Mouse (Mus musculus): ENCODE data around the gene Stat4. TPM values are rescaled to one million over a fixed set of nuclear protein-coding genes. Genes with fewer than 3 reads are reported as not detected.

The Stat4 gene
- polyA plus RNA-seq (2012; rRNA removed), result 0.72 and 1.0 TPM in 2 replicates

GRCm38 (mm10) chr1:51986848-51987247, at the start of gene Stat4:
Gene Stat4 (plus strand): TSS chr1:51987148.

GRCm38 (mm10) chr1:52118860-52119591, 132.1 kb downstream of the Stat4 start, which contains the start of gene Stat1:
Gene Stat1 (plus strand): TSS chr1:52119440.

Other genes with a start within 250 kb of the Stat4 start
- gene Myo1b, start 71.1 kb upstream of the Stat4 start, polyA plus RNA-seq (2012; rRNA removed), result 6.4 and 8.2 TPM in 2 replicates
- gene Stat1, start 132.3 kb downstream of the Stat4 start, polyA plus RNA-seq (2012; rRNA removed), result 30.0 and 39.2 TPM in 2 replicates
- 11.1 and 11.6 TPM in 2 replicates for gene Gls, start 246.1 kb downstream of the Stat4 start, polyA plus RNA-seq (2012; rRNA removed)